Mouse (Mus musculus): ENCODE measurements around the gene Spns3. TPM values are rescaled to one million over a fixed set of nuclear protein-coding genes. Genes with fewer than 3 reads are reported as not detected.
A peak's percentile ranks its signal among the peaks of the same experiment; 100 is the strongest.

Gene Spns3
- polyA plus RNA-seq, 1 experiment, result not detected

- peaks cover 38% of the 10 kb centered on the region for H3K4me1 ChIP-seq (ENCODE audit: control insufficient read depth, insufficient read depth, low read length)
- H3K4me3 ChIP-seq (ENCODE audit: insufficient read depth, low read depth, low read length), result no peak overlapping the region
- 87% methylated on average over 7 of the region's 7 CpGs for WGBS
- H3K27ac ChIP-seq (ENCODE audit: insufficient read depth, low read depth, low read length), result no peak overlapping the region
- TF ChIP-seq CTCF (IDR thresholded peaks at IDR 0.05; ENCODE audit: insufficient read depth, low read depth, low read length) (no peak), POLR2A (IDR thresholded peaks at IDR 0.05; ENCODE audit: insufficient read depth, low read depth, low read length) (no peak)
Observed at GRCm38 (mm10) chr11:72475408-72475807, 74.9 kb downstream of the Spns3 start.

- H3K27ac ChIP-seq (ENCODE audit: insufficient read depth, low read depth, low read length), result no peak overlapping the region
- TF ChIP-seq POLR2A (IDR thresholded peaks at IDR 0.05; ENCODE audit: insufficient read depth, low read depth, low read length) (no peak), CTCF (IDR thresholded peaks at IDR 0.05; ENCODE audit: insufficient read depth, low read depth, low read length) (no peak)
- 91% methylated on average over 3 of the region's 3 CpGs for WGBS
- H3K4me1 ChIP-seq (ENCODE audit: control insufficient read depth, insufficient read depth, low read length), result peaks cover 42% of the 10 kb centered on the region
- no peak overlapping the region for H3K4me3 ChIP-seq (ENCODE audit: insufficient read depth, low read depth, low read length)
Observed at GRCm38 (mm10) chr11:72474926-72475325, 75.4 kb downstream of the Spns3 start.

DNA sequence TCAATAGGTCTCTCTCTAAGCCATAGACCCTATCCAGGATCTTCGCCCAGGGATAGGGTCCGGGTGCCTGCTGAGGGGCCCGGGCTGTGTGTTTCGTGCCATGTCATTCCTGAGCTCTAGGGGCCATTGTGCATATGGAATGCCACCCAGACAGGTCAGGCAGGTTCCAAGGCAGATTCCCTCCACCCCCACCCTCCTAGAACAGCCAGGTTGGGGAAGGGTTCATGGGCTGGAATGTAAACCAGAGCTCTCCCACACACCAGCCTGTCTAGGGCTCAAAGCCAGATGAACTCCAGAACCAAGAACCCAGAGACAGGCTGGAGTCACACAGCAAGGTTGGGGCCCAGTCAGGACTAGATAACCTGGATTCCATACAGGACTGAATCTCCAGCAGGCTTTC lies 76.8 kb downstream of the Spns3 start:
- TF ChIP-seq POLR2A (IDR thresholded peaks at IDR 0.05; ENCODE audit: insufficient read depth, low read depth, low read length) (no peak), CTCF (IDR thresholded peaks at IDR 0.05; ENCODE audit: insufficient read depth, low read depth, low read length) (no peak)
- WGBS, result 88% methylated on average over 4 of the region's 4 CpGs
- no peak overlapping the region for H3K27ac ChIP-seq (ENCODE audit: insufficient read depth, low read depth, low read length)
- H3K4me3 ChIP-seq (ENCODE audit: insufficient read depth, low read depth, low read length), result no peak overlapping the region
- H3K4me1 ChIP-seq (ENCODE audit: control insufficient read depth, insufficient read depth, low read length), result peaks cover 48% of the 10 kb centered on the region

DNA sequence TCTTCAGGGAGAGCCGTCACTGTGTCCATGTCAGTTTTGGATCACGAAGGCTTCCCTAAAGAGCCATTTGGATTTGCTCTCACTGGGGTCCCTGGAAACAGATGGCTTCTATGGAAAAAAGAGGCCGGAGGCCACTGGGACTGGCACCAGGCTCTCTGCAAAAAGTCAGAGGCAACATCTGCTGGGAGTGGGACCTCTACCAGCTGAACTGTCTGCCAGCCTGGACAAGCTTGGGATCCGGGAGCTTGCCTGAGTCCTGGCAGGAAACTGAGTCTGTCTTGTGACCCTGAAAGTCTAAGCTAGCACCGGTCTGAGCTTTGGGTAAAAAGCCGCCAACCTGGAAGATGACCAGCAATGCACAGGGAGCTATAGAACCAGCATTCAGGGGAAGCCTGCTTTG lies 78.9 kb downstream of the Spns3 start:
- no peak overlapping the region for H3K27ac ChIP-seq (ENCODE audit: insufficient read depth, low read depth, low read length)
- peaks cover 34% of the 10 kb centered on the region for H3K4me1 ChIP-seq (ENCODE audit: control insufficient read depth, insufficient read depth, low read length)
- TF ChIP-seq CTCF (IDR thresholded peaks at IDR 0.05; ENCODE audit: insufficient read depth, low read depth, low read length) (no peak), POLR2A (IDR thresholded peaks at IDR 0.05; ENCODE audit: insufficient read depth, low read depth, low read length) (no peak)
- WGBS, result 78% methylated on average over 6 of the region's 6 CpGs
- no peak overlapping the region for H3K4me3 ChIP-seq (ENCODE audit: insufficient read depth, low read depth, low read length)

- WGBS, result 58% methylated on average over 4 of the region's 4 CpGs
- Histone ChIP-seq H3K4me1 (ENCODE audit: control insufficient read depth, insufficient read depth, low read length) (peaks cover 29% of the 10 kb centered on the region), H3K4me3 (ENCODE audit: insufficient read depth, low read depth, low read length) (no peak overlapping the region), H3K27ac (ENCODE audit: insufficient read depth, low read depth, low read length) (no peak overlapping the region)
- TF ChIP-seq POLR2A (IDR thresholded peaks at IDR 0.05; ENCODE audit: insufficient read depth, low read depth, low read length) (no peak), CTCF (IDR thresholded peaks at IDR 0.05; ENCODE audit: insufficient read depth, low read depth, low read length) (no peak)
Observed at GRCm38 (mm10) chr11:72470004-72470403, 80.3 kb downstream of the Spns3 start.

GRCm38 (mm10) chr11:72469217-72469616 lies 81.1 kb downstream of the Spns3 start:
- WGBS, result 60% methylated on average over 5 of the region's 5 CpGs

DNA sequence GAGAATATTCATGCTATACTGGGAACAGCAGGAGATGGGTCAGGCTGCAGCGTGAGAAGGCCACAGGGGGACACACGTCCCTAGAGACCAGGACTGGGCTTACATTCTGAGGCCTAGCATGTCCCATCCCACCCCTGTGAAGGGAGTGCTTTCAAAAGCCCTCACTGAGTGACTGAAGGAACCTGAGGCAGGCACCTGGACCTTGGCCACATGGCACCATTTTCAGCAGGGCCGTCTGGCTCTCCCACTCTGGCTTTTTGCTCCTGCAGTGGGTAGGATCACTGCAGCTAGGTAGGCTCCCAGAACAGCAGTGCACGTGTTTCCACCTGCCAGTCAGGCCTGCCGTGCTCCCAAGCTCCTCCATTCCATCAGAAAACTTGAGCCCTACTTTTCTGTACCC lies 81.8 kb downstream of the Spns3 start:
- H3K4me3 ChIP-seq (ENCODE audit: insufficient read depth, low read depth, low read length), result no peak overlapping the region
- 78% methylated on average over 5 of the region's 5 CpGs for WGBS
- TF ChIP-seq CTCF (IDR thresholded peaks at IDR 0.05; ENCODE audit: insufficient read depth, low read depth, low read length) (no peak), POLR2A (IDR thresholded peaks at IDR 0.05; ENCODE audit: insufficient read depth, low read depth, low read length) (no peak)
- H3K4me1 ChIP-seq (ENCODE audit: control insufficient read depth, insufficient read depth, low read length), result peaks cover 29% of the 10 kb centered on the region
- no peak overlapping the region for H3K27ac ChIP-seq (ENCODE audit: insufficient read depth, low read depth, low read length)

More at GRCm38 (mm10) chr11:72469217-72469616, 81.1 kb downstream of the Spns3 start:
- Histone ChIP-seq H3K4me1 (ENCODE audit: control insufficient read depth, insufficient read depth, low read length) (peaks cover 29% of the 10 kb centered on the region), H3K27ac (ENCODE audit: insufficient read depth, low read depth, low read length) (no peak overlapping the region), H3K4me3 (ENCODE audit: insufficient read depth, low read depth, low read length) (no peak overlapping the region)
- TF ChIP-seq CTCF (IDR thresholded peaks at IDR 0.05; ENCODE audit: insufficient read depth, low read depth, low read length) (no peak), POLR2A (IDR thresholded peaks at IDR 0.05; ENCODE audit: insufficient read depth, low read depth, low read length) (no peak)

GRCm38 (mm10) chr11:72466694-72467507 lies 83.4 kb downstream of the Spns3 start:
- Histone ChIP-seq H3K27ac (ENCODE audit: insufficient read depth, low read depth, low read length) (peak overlapping the region; percentile 13; the same call in 1 of the 2 replicates), H3K4me3 (ENCODE audit: insufficient read depth, low read depth, low read length) (no peak overlapping the region), H3K4me1 (ENCODE audit: control insufficient read depth, insufficient read depth, low read length) (peaks cover 24% of the 10 kb centered on the region)
- TF ChIP-seq CTCF (IDR thresholded peaks at IDR 0.05; ENCODE audit: insufficient read depth, low read depth, low read length) (no peak), POLR2A (IDR thresholded peaks at IDR 0.05; ENCODE audit: insufficient read depth, low read depth, low read length) (no peak)
- WGBS, result 32% methylated on average over 11 of the region's 11 CpGs

GRCm38 (mm10) chr11:72465978-72466693 lies 84.2 kb downstream of the Spns3 start:
- Histone ChIP-seq H3K4me1 (ENCODE audit: control insufficient read depth, insufficient read depth, low read length) (peaks cover 24% of the 10 kb centered on the region), H3K4me3 (ENCODE audit: insufficient read depth, low read depth, low read length) (no peak overlapping the region), H3K27ac (ENCODE audit: insufficient read depth, low read depth, low read length) (no peak overlapping the region)
- 78% methylated on average over 11 of the region's 11 CpGs for WGBS
- TF ChIP-seq CTCF (IDR thresholded peaks at IDR 0.05; ENCODE audit: insufficient read depth, low read depth, low read length), result no peak
- TF ChIP-seq POLR2A (IDR thresholded peaks at IDR 0.05; ENCODE audit: insufficient read depth, low read depth, low read length), result no peak

Data from olfactory bulb, adult 2 months (tissue).